Mouse (Mus musculus): ENCODE measurements around the gene Cstad. TPM values are rescaled to one million over a fixed set of nuclear protein-coding genes. Genes with fewer than 3 reads are reported as not detected.
A peak's percentile ranks its signal among the peaks of the same experiment; 100 is the strongest.

Gene Cstad
- total RNA-seq, 2 experiments from 2014 or later: 4.5 to 4.6 TPM

DNA sequence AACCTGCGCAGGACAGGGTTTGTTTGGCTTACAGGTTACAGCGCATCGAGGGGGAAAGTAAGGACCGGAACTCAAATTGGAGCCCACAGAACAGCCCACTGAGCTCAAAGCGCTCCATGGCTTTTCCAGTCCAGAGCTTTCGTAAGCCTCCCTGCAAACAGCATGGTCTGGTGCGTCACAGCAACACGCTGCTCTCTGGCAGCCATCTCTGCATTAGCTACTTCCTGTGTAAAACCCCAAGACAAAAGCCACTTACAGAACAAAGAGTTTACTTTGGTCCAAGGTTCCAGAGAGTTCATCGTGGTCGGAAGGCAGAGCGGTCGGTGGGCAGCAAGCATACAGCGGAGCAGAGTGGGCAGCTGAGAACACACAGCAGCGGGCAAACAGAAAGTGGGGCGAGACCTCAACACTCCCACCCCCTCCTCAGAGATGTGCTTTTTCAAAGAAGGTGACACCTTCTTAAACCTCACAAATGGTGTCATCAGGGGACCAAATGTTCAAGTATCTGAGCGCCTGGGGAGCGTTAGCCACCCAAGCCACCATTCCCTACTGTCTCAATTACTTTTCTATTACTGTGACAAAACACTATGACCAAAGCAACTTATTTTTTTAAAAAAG, 31.3 kb downstream of the Cstad start:
- no peak for DNase-seq (ENCODE audit: low spot score in 2 of 2)

DNA sequence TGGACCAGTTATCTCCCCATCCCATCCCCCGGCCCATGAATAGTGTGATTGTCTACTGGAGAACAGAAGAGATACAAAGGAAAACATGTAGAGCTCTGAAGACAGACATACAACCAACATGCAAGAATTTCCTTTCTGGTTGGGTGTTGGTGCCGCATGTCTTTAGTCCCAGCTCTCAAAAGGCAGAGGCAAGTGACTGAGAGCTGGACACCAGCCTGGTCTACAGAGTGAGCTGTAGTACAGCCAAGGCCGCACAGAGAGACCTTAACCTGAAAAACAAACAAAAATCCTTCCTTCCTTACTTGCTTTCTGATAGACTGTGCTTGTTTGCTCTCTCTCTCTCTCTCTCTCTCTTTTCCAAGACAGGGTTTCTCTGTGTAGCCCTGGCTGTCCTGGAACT, 32.5 kb downstream of the Cstad start:
- no peak for DNase-seq (ENCODE audit: low spot score in 2 of 2)

DNA sequence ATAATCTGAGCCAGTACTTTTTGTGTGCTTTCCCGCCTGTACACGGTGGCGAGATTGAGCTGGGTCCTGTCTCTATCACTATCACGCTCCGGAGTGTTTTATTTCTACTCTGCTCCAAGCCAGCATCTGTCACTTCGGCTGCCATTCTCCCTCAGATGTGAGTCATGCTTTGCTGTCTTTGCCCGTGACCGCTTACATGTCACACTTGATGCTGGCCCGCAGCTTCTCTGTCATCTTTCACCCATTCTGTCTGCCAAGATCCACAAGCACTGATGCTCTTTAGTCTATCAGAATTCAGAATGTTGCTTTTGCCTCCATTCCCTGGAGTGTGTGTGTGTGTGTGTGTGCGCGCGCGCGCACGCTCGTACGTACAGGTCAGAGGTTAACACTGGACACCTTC, 33.5 kb downstream of the Cstad start:
- no peak for DNase-seq (ENCODE audit: low spot score in 2 of 2)

DNA sequence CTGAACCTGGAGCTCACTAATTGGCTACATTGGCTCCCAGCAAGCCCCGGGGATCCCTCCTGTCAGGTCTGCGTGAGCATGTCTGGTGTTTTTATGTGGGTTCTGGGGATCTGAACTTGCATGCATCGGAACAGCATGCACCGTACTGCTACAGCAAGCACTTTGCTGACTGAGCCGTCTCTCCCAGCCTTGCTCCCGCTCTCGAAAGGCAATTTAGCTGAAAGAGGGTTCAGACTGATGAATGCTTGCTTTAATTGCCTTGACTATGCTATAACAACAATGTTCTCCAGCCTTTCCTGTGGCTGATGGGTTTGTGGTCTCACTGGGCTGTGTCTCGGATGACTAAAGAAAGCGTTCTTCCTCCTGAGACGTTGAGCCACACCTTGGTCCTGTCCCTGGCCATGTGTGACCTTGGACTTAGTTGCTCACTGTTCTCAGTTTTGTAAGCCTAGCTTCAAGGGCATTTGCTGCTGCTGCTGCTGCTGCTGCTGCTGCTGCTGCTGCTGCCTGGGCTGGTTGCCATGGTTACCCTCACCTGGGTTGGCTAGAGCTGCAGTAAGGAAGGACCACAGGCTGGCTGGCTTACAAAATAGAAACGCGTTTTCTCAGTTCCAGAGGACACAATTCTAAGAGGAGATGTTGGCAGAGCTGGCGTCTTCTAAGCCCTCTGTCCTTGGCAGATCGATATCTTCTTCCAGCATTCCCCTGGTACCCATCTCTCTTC, 34.4 kb downstream of the Cstad start:
- DNase-seq (ENCODE audit: low spot score in 2 of 2): no peak

DNA sequence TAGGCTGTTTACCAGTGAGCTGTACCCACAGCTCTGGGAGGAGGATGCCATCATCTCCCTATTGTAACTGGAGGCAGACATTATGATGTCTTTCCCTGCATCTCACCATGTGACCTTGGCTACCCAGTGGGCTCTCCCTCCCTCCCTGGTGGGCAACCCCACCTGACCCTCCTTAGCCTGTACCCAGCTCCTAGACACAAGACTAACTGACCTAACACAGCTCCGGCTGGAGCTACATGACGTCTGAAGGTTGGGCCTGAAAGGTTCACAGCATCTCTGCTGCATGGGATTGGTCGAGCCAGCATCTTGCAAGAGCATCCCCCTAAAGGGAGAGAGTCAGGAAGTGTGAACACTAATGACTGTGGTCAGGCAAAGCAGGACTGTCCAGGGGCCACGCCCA, 35.0 kb downstream of the Cstad start:
- DNase-seq (ENCODE audit: low spot score in 2 of 2): no peak

DNA sequence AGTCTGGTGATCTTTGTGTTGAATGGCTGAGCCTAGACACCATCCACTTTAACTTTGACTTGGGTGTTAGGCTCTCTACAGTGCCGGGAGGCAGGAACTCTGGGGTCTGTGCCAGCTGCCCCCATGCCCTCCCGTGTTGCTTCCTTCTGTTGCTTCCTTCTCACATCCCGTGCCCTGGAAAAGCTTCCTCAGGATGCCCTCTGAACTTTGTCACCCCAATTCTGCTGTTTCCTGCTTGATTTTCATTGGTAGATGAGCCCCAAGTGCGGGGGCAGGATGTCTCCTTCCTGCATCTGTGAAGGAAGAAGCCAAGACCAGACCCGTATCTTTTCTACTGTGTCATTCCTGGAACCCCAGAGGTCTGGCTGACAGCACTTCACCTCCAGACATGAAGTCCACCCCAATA, 41.4 kb downstream of the Cstad start:
- no peak for DNase-seq (ENCODE audit: low spot score in 2 of 2)

DNA sequence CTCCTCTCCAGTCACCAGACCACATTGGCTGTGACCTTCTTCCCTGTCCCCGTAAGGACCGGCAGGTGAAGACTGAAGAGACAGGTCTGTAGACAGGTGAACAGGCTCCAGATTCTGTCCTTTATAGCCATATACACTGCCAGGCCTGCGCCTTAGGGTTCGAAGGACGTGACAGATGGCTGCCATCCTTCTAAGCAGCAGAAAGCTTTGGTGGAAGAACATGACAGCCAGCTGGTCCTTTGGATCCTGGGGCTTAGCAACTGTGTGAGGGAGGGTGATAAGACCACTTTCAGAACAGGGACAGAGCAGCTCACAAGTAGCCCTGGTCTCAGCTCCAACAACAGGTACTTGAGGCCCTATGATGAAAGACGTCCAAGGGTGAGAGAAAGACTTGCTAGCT, 43.2 kb downstream of the Cstad start:
- DNase-seq (ENCODE audit: low spot score in 2 of 2): no peak

DNA sequence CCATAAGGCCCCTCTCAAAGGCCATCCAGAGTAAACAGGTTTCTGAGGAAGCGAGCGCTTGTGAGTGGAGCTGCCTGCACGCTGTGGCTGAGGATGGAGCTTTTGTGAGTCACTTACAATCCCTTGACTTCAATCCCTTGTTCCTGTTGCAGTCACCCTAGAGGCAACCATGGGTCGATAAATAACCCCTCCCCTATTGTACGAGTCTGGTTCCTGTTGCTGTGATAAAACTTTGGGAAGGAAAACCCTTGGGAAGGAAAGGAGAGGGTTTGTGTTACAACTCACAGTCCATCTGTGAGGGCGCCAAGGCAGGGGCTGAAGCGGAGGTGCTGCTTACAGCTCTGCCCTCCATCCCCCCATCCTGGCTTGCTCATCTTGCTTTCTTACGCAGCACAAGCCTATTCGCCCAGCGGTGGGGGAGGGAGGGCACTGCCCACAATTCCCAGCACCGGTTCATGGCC, 45.2 kb downstream of the Cstad start:
- DNase-seq (ENCODE audit: low spot score in 2 of 2): no peak

DNA sequence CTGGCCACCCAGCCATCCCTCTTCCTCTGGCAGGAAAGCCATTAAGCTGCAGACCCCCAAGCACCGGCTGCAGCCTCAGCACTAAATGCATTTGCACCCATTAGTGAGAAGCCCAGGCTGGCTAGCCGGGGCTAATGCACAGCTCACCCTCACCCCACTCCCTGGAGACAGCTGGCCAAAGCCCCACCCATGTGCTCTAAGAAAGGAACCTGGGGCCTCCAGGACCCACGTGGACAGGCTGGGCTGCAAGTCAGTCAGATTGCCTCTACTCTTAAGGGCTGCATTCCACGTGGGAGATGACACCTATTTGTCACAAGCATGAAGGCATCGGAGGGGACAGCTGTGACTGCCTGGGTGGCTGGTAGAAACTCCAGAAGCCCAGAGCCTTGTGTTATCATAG, 48.0 kb downstream of the Cstad start:
- DNase-seq (ENCODE audit: low spot score in 2 of 2): no peak

DNA sequence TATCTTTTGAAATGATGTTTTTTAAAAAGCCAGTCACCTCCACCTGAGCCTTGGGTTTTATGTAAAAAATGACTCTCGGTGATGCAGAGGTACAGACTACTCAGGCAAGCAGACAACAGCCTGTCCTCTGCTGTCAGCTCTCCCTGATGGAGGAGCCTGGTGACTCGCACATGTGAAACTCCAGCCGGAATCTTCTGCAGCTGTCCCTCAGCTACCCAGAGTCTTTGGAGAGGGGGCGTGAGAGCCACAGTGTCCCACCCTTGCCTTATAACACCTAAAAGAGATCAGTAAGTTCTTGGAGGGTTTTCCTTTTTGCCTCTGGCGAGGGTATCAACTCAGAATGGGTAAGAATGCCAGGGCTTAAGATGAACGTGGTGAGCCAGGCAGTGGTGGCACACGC, 48.6 kb downstream of the Cstad start:
- no peak for DNase-seq (ENCODE audit: low spot score in 2 of 2)

DNA sequence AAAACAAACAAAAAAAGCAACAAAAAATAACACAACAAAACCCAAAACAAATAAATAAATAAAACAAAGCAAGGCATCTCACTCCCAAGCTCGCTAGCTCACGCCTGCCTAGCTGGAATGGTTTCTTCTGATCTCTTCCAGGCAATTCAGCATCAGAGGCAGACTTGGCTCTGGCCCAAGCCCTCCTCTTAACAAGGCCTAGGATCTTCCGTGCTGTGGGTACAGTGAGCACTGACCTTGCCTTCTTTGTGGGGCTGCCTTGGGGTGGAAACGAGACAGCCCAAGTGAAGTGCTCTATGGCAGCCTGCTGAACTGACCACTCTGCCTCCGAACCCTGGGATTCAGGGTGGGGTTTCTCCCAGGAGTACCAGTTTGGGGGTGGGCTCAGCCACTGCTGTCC, 52.0 kb downstream of the Cstad start:
- DNase-seq (ENCODE audit: low spot score in 2 of 2): peak; percentile 53 to 72

DNA sequence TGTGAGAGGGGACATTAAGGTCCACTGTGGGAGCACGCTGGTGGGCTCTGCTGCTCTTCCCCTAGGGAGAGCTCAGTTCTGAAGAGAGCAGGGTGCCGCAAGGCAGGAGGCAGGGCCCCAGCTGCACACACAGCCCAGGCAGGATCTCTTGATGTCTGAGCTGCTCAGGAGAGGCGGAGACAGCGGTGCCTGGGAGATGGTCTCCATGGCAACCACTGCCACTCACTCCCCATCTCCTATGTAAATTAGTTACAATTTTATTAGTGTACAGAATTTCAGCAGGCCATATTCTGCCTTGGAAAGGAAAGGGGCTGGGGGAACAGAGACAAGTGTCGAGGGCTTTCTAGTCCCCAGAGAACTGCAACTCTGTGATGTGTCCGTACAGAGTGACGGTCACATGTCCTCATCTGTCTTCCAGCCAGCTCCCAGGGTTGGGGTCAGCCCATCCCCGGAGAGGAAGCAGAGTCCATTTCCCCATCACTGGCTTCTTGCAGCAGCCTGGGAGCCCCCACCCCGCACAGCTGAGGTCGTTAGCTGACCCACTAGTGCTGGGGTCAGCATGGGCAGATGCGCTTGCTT, 52.6 kb downstream of the Cstad start:
- DNase-seq (ENCODE audit: low spot score in 2 of 2): no peak

DNA sequence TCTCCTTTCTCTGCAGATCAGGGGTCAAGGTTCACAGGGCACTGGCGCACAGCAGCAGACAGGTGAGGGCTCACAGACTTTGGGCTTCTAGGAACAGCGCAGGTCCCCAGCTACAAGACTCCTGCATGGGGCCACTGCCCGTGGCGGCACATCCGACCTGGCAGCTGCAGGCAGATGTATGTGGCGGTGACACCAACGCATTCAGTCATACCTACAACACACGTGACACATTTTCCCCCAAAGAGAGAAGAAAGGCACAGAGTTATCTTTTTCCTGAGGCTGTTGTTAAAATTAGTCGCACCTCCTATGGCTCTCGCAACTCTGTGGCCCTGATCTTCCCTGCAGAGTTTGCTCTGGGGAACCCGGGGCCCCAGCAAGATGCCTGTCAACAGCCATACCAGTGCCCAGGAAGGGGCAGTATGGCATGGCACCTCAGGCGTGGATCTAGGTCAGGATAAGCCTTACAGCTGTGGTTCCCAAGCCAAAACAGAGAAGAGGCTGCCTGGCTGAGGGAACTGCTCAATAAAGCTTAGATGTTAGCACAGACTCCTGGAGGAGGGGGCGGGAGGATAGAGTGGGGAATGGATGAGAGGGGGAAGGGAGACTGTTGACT, 53.1 kb downstream of the Cstad start:
- DNase-seq (ENCODE audit: low spot score in 2 of 2): no peak

DNA sequence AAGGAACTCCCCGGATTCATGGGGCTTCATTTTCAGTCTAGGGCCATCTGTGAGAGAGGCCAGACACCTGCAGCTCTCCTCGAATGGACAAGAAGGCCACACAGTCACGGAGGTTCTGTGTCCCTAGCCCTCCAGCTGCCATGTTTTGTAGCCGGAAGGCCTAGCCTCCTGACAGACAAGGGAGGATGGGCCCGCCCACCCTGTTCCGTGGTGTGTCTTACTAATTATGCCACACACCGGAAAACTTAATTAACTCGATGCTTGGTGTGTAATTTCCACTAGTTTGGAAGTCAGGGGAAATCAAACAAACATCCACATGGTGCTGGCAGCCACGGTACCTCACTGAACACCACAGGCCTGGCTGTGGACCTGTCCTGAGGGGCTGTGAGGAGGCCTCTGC, 55.4 kb downstream of the Cstad start:
- no peak for DNase-seq (ENCODE audit: low spot score in 2 of 2)

DNA sequence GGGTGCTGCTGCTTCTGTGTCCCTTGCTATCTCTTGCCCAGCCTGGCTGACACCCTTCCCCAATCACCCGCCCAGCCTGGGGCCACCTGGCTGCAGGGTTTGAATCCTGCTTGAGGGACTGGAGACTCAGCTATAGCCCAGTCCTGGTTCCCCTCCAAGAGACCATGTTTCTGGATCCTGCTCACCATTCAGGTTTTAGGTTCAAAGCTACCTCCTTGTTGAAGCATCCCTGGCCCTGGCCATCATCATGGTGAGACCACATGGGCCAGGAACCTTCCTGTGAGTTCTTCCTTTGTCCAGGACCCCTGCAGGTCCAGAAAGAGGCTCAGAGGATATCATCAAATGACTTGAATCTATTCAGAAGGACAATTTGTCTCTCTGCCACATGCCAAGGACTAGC, 57.0 kb downstream of the Cstad start:
- DNase-seq (ENCODE audit: low spot score in 2 of 2): no peak

DNA sequence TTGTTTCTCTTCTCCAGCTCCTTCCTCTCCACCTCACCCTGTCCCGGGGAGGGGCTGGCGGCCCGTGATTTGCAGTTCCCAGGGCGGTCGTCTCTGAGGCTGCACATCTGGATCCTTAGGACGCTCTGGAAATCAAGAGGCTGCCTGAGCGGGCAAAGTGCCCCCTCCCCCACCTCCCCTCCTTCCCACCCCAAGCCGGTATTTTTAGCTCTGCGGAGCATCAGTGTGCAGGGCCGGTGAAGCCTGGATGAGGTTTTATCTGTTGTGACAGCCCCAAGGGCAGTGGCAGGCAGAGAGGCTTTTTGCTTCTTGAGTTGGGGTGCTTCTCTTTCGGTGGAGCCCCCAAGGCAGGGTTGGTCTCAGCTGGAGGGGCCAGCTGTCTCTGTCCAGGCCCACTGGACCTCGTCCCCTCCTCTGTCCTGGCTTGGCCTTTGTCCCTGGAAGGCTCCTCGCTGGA, 57.8 kb downstream of the Cstad start:
- DNase-seq (ENCODE audit: low spot score in 2 of 2): peak; percentile 49 to 75

DNA sequence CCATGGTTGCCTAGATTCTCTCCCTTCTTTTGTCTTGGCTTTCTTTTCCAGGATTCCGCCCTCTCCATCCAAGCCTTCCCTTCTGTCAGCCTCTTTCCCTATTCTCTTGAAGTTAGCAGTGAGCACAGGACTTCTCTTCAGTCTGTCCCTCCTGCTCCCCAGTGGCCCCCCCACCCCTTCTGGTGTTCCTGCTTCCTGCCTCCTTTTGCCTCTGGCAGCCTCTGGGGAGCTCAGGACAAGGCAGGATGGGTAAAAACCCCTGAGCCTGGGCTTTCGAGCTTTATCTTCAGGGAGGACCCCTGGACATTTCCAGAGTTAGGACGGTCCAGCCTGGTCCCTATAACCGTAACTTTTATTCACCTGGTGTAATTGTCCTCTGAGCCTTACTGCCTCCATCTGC, 58.2 kb downstream of the Cstad start:
- no peak for DNase-seq (ENCODE audit: low spot score in 2 of 2)

DNA sequence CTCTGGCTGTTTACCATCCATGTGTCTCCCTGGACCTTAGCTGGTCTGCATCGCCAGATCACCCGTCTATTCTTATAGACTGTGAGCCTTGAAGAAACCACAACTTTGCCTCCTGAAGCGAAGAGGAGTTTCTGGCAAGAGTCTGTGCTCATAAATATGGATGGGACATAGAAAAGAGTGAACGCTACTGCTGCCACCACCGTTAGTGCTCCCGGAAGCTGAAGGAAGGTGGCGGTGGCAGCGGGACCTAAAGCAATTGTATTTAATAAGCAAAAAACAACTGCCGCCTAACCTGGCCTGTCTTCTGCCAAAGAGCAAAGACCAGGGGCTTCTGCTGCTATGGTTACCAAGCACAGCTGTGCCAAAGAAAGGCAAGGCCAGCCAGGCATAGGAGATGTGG, 59.3 kb downstream of the Cstad start:
- DNase-seq (ENCODE audit: low spot score in 2 of 2): no peak

DNA sequence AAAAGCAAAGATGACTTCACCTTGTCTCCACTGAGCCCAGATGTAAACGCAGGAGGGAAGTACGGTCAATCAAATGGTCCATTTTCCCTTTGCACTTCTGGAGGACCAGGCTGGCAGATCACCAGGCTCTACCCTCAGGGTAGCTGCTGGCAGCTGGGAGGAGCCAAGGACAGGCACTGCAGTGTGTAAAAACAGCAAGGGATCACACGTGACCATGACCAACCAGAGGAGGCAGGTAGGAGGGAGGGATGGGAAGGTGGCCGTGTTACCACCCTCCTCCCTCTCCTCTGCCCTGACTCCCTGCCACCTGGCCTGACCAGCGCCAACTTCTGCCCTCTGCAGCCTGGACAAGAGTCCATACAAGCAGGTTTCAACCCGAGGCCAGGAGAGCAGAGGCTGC, 59.7 kb downstream of the Cstad start:
- no peak for DNase-seq (ENCODE audit: low spot score in 2 of 2)

DNA sequence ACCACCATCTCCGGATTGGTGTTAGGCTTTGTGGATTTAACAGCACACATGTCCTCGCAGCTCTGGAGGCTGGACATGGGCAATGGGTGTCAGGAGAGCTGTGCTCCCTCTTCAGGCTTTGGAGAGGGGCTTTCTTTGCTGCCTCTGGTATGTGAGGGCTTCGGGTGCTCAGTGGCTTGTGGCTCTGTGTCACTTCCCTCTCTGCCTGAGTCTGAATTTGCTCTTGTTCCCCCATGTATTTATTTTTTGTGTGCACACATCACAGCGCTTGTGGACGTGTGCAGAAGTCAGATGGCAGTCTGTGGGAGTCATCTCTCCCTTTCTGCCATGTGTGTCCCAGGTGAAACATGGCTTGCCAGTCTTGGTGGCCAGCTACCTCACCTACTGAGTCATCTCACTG, 60.9 kb downstream of the Cstad start:
- DNase-seq (ENCODE audit: low spot score in 2 of 2): no peak

DNA sequence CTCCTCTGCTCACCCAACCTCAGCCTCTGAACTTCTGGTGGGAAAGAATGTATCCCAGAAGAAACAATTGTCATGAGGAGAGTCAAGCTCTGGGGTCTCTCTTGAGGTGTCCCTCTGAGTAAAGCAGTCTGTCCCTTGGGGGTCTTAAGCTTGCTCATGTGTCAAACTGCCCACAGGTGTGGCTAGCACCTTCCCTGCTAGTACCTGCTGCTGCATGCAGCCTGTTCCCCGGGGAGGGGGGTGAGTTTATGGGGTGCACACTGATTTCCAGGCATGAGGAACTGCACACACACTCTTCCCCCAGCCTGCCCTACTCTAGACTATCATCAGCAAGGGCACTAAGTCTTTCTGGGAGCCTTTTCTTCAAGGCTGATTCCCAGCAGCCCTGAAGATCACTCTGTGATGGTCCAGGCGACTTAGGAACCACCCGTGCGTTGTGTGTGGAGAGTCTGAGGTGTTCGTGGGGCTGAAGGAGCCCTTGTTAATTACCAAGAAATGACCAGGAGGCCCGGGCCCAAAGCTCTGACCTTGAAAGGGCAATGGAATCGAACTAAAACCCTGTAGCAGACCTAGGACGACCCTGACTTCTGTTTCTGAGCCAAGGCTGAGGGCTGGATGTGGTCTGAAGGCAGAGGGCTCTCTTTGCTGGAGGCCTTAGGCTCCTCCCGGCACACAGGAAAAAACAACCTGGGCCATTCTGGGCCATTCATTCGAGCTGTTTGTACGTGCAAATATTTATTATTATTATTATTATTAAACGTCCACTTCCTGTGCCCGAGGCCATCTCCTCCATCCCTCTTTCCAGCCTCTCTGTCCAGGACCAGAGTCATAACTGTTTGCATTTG, 62.1 kb downstream of the Cstad start:
- DNase-seq (ENCODE audit: low spot score in 2 of 2): no peak

Data from gastrocnemius, postnatal 4 days (tissue).